Mouse (Mus musculus) gastrocnemius, adult 8-10 months (tissue): ENCODE measurements around the gene Spaca4. TPM values are rescaled to one million over a fixed set of nuclear protein-coding genes. Genes with fewer than 3 reads are reported as not detected.

Experiments used
- DNase-seq, 2 experiments: peaks; one replicate each; pipeline ENCODE4 v3.0.0; 2022; ENCODE audit warnings: low spot score in 2 of 2
- total RNA-seq, 4 experiments: library from RNA; stranded (reverse); gene quantifications; 2 replicates each; pipeline ENCODE4 v1.2.4; 2022

Spaca4 gene
- total RNA-seq, 4 experiments from 2014 or later, result not detected

GRCm38 (mm10) chr7:45713396-45713795, 12.2 kb downstream of the Spaca4 start:
- no peak for DNase-seq

DNA sequence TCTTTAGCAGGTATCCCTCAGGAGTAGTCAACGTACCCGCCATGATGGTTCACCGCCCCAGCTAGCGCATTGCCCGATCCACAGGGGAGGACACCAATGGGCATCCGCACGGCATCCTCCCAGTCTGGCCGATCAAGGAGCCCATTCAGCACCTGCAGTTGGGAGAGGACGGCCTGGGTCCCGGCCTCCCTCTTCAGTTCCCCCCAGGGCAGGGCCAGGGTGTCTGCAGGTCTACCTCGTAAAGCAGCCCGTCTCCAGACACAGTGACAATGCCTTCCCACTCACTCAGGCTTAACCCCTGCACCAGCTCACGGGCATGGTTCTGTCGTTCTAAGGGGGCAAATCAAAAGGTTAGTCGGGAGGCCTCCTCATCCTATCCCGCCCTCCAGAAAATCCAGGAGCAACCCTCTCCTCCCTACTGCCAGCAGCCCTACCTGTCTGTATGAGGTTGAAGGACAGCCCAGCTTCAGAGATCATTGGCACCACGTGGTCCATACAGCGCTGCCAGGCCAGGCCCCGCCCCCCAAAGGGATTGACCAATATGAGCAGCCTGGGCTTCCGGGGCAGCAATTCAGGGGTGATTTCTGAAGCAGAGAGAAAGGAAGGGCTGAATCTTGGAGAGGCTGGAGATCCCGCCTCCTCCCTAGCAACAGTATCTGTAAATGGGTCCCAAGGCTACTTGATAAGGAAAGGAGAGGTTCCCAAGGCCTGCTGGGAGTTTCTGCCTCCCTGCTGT, 13.4 kb downstream of the Spaca4 start:
- peak; percentile 71 to 78 for DNase-seq

DNA sequence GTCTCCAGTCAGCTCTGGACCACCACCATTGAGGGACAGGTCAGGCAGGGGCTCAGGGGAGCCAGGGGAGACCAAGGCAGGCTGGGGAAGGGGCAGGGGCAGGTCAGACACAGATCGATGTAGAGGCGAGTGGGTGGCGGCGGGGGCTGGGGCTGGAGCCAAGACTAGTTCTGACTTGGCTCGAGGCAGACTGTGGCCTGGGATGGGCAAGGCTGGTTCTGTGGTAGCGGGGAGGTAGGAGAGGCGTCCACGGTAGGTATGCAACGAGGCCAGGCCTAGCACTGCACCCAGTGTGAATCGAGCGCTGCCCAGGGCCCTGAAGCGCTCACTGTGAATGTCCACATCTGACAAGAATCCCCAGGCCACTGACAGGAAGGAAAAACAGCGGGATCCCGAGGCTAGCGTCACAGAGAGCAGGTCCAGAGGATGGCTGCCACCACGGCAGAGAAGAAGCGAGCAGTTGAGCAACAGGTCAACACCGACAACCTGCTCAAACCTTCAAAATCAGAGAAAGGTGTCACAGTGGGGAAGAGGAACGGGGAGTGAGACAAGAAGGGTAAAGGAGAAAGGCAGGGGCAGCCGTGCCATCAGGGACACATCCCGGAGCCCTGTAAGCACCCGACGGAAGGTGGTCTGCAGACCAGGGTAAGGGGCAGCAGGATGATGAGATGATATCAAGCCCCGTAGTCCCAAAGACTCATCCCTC, 14.1 kb downstream of the Spaca4 start:
- DNase-seq, result no peak

DNA sequence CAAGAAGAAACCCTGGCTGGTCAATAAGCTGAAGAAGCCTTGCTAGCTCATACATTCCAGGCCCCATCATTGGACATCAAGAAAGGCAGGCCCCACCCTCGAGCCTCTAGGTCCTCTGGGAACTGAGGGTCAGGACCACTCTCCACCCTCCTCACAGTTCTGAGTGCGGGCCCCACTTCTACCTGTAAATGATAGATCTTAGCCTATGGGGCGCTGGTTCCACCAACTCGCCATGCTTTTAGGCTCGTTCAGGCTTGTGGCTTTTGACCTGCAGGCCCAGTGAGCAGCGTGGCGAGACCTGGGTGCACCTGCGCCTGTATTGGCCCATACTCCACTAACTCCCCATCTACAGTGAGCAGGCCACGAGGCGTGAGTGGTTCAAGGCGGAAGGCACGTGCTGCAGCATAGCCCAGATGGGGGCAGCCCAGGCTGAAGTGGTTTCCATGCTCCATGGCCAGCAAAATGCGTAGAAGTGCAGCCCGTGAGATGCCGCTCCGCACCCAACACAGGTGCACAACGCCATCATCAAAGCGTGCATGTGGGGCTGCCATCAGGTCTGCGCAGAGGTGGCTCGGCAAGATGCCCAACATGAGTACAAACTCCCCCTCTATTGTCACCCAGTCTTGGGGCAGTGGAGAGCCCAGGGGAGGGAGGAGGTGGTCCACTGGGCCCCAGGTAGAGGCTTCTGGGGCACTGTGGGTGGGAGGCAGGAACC, 15.0 kb downstream of the Spaca4 start:
- peak in 1 of 2 experiments; percentile 44 for DNase-seq

- DNase-seq, result no peak
These were observed 15.8 kb downstream of the Spaca4 start for GRCm38 (mm10) chr7:45709677-45710355.

DNA sequence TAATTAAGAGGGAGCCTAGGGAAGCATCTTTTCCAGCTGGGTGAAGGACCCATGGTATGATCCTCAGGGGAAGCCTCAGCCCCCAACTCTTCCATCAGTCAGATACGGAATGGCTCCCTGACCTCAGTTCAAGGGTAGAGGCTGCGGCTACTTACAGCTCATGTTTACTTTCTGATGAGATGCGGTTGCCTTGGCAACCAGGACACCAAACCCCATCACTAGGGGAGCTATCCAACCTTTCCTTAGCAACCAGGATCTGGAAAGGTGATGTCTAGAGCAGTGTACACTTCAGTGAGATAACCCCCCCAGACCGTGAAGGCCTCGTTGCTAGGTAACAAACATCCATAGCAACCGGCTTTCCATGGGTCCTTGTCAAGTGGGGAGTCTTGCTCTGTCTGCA, 16.6 kb downstream of the Spaca4 start:
- no peak for DNase-seq

DNA sequence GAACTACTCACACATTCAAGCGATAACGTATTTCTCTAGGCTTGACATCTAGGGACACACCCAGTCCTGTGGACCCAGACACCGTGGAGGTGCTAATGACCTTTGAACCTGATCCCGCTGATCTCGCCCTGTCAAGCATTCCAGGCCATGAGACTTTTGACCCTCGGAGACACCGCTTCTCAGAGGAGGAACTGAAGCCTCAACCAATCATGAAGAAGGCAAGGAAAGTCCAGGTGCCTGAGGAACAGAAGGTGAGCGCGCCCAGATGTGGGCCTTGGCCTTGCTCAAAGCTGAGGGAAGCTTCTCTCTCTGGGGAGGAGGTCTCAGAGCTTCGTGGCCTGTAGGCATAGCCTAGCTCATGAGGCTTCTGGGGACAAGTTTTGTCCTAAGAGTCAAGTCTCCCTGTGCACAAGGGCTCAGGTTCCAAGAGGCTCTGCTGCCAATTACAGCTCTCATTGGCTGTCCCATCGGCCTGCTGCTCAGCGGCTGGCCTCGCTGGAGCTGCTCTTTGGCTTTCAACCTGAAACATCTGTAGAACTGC, 17.3 kb downstream of the Spaca4 start:
- DNase-seq, result peak; percentile 58 to 67

GRCm38 (mm10) chr7:45707375-45707967, 18.1 kb downstream of the Spaca4 start:
- peak; percentile 97 to 98 for DNase-seq

DNA sequence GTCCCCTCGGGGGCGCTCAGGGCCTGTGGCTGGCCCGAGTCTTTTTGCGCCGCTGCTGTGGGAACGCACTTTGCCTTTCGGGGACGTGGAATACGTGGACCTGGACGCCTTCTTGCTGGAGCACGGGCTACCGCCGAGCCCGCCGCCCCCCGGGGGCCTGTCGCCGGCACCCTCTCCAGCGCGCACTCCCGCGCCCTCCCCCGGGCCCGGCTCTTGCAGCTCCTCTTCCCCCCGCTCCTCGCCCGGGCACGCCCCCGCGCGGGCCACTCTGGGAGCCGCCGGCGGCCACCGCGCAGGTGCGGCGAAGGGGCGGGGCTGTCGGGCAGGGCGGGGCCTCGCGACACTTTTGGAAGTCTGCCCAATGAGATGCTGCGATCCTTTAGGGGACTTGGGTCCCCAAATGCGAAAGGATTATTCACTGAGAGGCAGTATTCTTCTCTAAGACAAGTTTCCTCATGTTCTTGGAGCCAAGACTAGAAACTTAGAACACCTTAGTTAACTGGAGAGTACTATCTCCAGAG, 18.8 kb downstream of the Spaca4 start:
- peak; percentile 90 to 92 for DNase-seq

GRCm38 (mm10) chr7:45705873-45706281, 19.7 kb downstream of the Spaca4 start:
- DNase-seq, result peak; percentile 95

DNA sequence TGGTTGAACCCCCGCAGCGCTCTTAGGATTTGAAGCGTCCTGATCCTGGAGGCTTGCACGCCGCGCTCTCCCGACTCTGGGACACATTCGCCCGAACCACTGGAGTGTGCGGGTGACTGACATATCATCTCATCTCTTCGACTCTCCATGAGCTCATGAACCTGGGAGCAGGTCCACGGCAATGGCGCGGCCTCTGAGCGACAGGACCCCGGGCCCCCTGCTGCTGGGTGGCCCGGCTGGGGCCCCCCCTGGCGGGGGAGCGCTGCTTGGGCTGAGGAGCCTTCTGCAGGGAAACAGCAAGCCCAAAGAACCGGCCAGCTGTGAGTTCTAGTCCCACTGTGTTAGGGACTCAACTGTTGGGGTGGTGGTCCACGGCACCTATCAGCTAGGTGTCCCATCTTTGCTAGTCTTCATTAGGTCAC, 20.2 kb downstream of the Spaca4 start:
- DNase-seq, result peak in 1 of 2 experiments; percentile 39

- DNase-seq, result peak; percentile 99 to 100
These were observed 20.7 kb downstream of the Spaca4 start, which contains the start of gene Dbp for GRCm38 (mm10) chr7:45704730-45705442. TSS of gene Dbp (plus strand) at chr7:45705088.

DNA sequence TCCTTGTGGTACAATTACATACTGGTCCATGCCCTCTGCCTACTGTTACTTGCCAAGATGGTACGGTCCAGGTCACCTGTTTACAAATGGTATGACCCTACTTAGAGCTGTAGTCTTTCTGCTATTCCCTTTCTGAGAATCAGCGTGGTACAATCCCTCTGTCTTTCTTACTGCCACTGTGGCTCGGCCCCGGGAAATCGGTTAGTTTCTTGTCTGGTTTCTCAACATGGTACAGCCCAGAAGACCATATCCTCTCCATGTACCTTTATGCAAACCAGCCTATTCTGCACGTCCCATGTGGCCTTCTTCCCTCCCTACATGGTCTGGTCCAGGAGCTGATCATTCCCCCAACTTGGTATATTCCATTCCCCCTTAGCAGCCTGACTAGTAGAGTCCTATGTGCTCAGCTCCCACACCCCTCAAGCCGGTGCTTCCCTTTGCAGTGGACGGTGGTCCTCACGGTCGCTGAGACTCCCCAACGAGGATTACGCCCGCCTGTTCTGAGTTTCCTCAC, 21.5 kb downstream of the Spaca4 start:
- peak; percentile 61 to 71 for DNase-seq

- DNase-seq, result peak in 1 of 2 experiments; percentile 34
These were observed 22.0 kb downstream of the Spaca4 start for GRCm38 (mm10) chr7:45703521-45704033.

- no peak for DNase-seq
These were observed 22.6 kb downstream of the Spaca4 start for GRCm38 (mm10) chr7:45702809-45703520.

- DNase-seq, result no peak
These were observed 23.3 kb downstream of the Spaca4 start for GRCm38 (mm10) chr7:45702316-45702715.

DNA sequence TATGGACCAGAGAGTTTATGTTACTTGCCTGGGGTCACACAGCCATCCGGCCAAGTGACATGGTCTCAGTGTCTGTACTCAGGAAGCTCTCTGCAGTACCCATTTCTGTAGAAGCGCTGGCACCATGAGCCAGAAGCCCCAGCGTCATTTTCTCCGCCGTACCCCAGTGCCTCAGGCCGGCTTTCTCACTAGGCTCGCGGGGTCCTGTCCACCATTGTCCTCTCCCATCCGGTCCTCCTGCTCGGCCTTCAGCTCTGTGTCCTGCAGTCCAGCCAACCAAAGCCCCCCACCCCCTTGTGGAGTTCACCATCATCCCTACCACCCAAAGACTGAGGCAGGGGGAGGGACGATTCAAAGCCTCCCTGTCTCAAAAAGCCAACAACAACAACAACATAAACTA, 24.0 kb downstream of the Spaca4 start:
- no peak for DNase-seq

- DNase-seq, result no peak
These were observed 24.5 kb downstream of the Spaca4 start for GRCm38 (mm10) chr7:45701072-45701471.
